Mouse (Mus musculus) forebrain, embryonic 14.5 days (tissue): ENCODE measurements at regions not wholly inside any gene's neighbourhood (a gene's known extent, or its start where the extent isn't known, plus 50 kb on each side); places are given as distances from the start of the nearest gene placed in this dataset.

Experiments
- ATAC-seq: fragments of 200-750 bp; cut with Nextera tagmentation; 2 replicates; pipeline ENCODE4 v1.8.0; 2017; ENCODE audit warnings: mild to moderate bottlenecking, moderate library complexity
- DNase-seq: peaks from one replicate; pipeline ENCODE4 v3.0.0-alpha.2; 2015; ENCODE audit warnings: low spot score
- H3K27ac ChIP-seq: fragments of 300-500 bp; sonication (generic); 2 replicates; pipeline ENCODE4 v1.5.1; 2014; ENCODE audit warnings: low read depth, mild to moderate bottlenecking, control low read depth, low read length, moderate library complexity
- H3K27me3 ChIP-seq: fragments of 300-500 bp; sonication (generic); replicated peaks from 2 replicates; pipeline ENCODE4 v1.6.1; 2014; ENCODE audit warnings: low read length, control low read depth, mixed read lengths; ENCODE audit not compliant: control insufficient read depth, insufficient read depth
- H3K36me3 ChIP-seq: fragments of 300-500 bp; sonication (generic); 2 replicates; pipeline ENCODE4 v1.6.1; 2014; ENCODE audit warnings: low read length, control low read depth; ENCODE audit not compliant: control insufficient read depth, insufficient read depth
- H3K4me1 ChIP-seq: fragments of 300-500 bp; sonication (generic); 2 replicates; pipeline ENCODE4 v1.6.1; 2014; ENCODE audit warnings: antibody characterized with exemption, low read length, control low read depth; ENCODE audit not compliant: control insufficient read depth, insufficient read depth
- H3K4me2 ChIP-seq: fragments of 300-500 bp; sonication (generic); 2 replicates; pipeline ENCODE4 v1.6.1; 2014; ENCODE audit warnings: mild to moderate bottlenecking, control low read depth, low read length
- H3K4me3 ChIP-seq: fragments of 300-500 bp; sonication (generic); 2 replicates; pipeline ENCODE4 v1.5.1; 2014; ENCODE audit warnings: low read depth, low read length, control low read depth
- H3K9ac ChIP-seq: fragments of 300-500 bp; sonication (generic); 2 replicates; pipeline ENCODE4 v1.6.1; 2014; ENCODE audit warnings: mild to moderate bottlenecking, low read length, control low read depth, moderate library complexity
- H3K9me3 ChIP-seq: fragments of 300-500 bp; sonication (generic); replicated peaks from 2 replicates; pipeline ENCODE4 v1.6.1; 2016; ENCODE audit warnings: low read length, control low read depth, mixed read lengths; ENCODE audit not compliant: control insufficient read depth
- WGBS: fragments of 180-500 bp; shearing (Covaris S2); extraction: QIAGEN DNeasy Blood & Tissue Kit; methylation state at CpG from one replicate; pipeline ENCODE4 v1.1.7; 2014; 5-methylcytosine and 5-hydroxymethylcytosine counted together

GRCm38 (mm10) chr15:51255203-51255615 lies 2629.5 kb upstream of the Gm7489 start:
- H3K36me3 ChIP-seq, result no peaks in the 10 kb centered on the region
- DNase-seq (no peak), ATAC-seq (no peak)
- H3K4me1 ChIP-seq, result no peaks in the 10 kb centered on the region
- no peak overlapping the region for H3K4me3 ChIP-seq
- no peak overlapping the region for H3K4me2 ChIP-seq
- H3K27me3 ChIP-seq, result no peaks in the 10 kb centered on the region
- H3K9ac ChIP-seq, result no peak overlapping the region
- no peaks in the 10 kb centered on the region for H3K9me3 ChIP-seq
- H3K27ac ChIP-seq, result no peak overlapping the region

- DNase-seq, result no peak
- 62% methylated on average over 3 of the region's 3 CpGs for WGBS
- Histone ChIP-seq H3K36me3 (no peaks in the 10 kb centered on the region), H3K4me3 (no peak overlapping the region), H3K4me2 (no peak overlapping the region), H3K9ac (no peak overlapping the region), H3K9me3 (no peaks in the 10 kb centered on the region), H3K27me3 (no peaks in the 10 kb centered on the region), H3K4me1 (no peaks in the 10 kb centered on the region), H3K27ac (no peak overlapping the region)
- no peak for ATAC-seq
Measured at GRCm38 (mm10) chr15:51256681-51257080, 2628.0 kb upstream of the Gm7489 start.

GRCm38 (mm10) chr15:51264599-51265163 lies 2620.0 kb upstream of the Gm7489 start:
- Histone ChIP-seq H3K4me3 (no peak overlapping the region), H3K4me1 (no peaks in the 10 kb centered on the region), H3K36me3 (no peaks in the 10 kb centered on the region), H3K27ac (no peak overlapping the region), H3K27me3 (no peaks in the 10 kb centered on the region), H3K9ac (no peak overlapping the region), H3K4me2 (no peak overlapping the region), H3K9me3 (no peaks in the 10 kb centered on the region)
- ATAC-seq (no peak), DNase-seq (peak; percentile 13)
- 46% methylated on average over 5 of the region's 5 CpGs for WGBS

GRCm38 (mm10) chr15:51265971-51266370 lies 2618.7 kb upstream of the Gm7489 start:
- Histone ChIP-seq H3K27ac (no peak overlapping the region), H3K4me2 (no peak overlapping the region), H3K27me3 (no peaks in the 10 kb centered on the region), H3K4me1 (no peaks in the 10 kb centered on the region), H3K36me3 (no peaks in the 10 kb centered on the region), H3K9ac (no peak overlapping the region), H3K9me3 (no peaks in the 10 kb centered on the region), H3K4me3 (no peak overlapping the region)
- no peak for DNase-seq
- 62% methylated on average over 1 of the region's 1 CpGs for WGBS
- no peak for ATAC-seq

- Histone ChIP-seq H3K4me3 (no peak overlapping the region), H3K27ac (no peak overlapping the region), H3K27me3 (no peaks in the 10 kb centered on the region), H3K4me2 (no peak overlapping the region), H3K9me3 (no peaks in the 10 kb centered on the region), H3K36me3 (no peaks in the 10 kb centered on the region), H3K9ac (no peak overlapping the region), H3K4me1 (no peaks in the 10 kb centered on the region)
- WGBS, result 80% methylated on average over 9 of the region's 9 CpGs
- ATAC-seq (no peak), DNase-seq (no peak)
Measured at GRCm38 (mm10) chr15:51271632-51272312, 2612.9 kb upstream of the Gm7489 start.

GRCm38 (mm10) chr15:51285334-51285733 lies 2599.4 kb upstream of the Gm7489 start:
- H3K27me3 ChIP-seq, result no peaks in the 10 kb centered on the region
- no peaks in the 10 kb centered on the region for H3K4me1 ChIP-seq
- ATAC-seq (no peak), DNase-seq (no peak)
- no peak overlapping the region for H3K4me3 ChIP-seq
- no peak overlapping the region for H3K9ac ChIP-seq
- no peak overlapping the region for H3K27ac ChIP-seq
- no peak overlapping the region for H3K4me2 ChIP-seq
- no peaks in the 10 kb centered on the region for H3K36me3 ChIP-seq
- 74% methylated on average over 2 of the region's 2 CpGs for WGBS
- no peaks in the 10 kb centered on the region for H3K9me3 ChIP-seq

GRCm38 (mm10) chr15:51286352-51286751 lies 2598.4 kb upstream of the Gm7489 start:
- H3K4me3 ChIP-seq, result no peak overlapping the region
- H3K27me3 ChIP-seq, result no peaks in the 10 kb centered on the region
- H3K4me1 ChIP-seq, result no peaks in the 10 kb centered on the region
- H3K27ac ChIP-seq, result no peak overlapping the region
- no peaks in the 10 kb centered on the region for H3K9me3 ChIP-seq
- ATAC-seq, result no peak
- H3K9ac ChIP-seq, result no peak overlapping the region
- no peak for DNase-seq
- no peaks in the 10 kb centered on the region for H3K36me3 ChIP-seq
- H3K4me2 ChIP-seq, result no peak overlapping the region
- 75% methylated on average over 3 of the region's 3 CpGs for WGBS

GRCm38 (mm10) chr15:51288911-51289432 lies 2595.7 kb upstream of the Gm7489 start:
- 17% methylated on average over 9 of the region's 9 CpGs for WGBS
- peak overlapping the region; percentile 37; the same call in 1 of the 2 replicates for H3K9ac ChIP-seq
- no peaks in the 10 kb centered on the region for H3K36me3 ChIP-seq
- H3K9me3 ChIP-seq, result no peaks in the 10 kb centered on the region
- no peak overlapping the region for H3K27ac ChIP-seq
- DNase-seq, result peak; percentile 39
- peak overlapping the region; percentile 29 for H3K4me2 ChIP-seq
- no peak overlapping the region for H3K4me3 ChIP-seq
- H3K27me3 ChIP-seq, result no peaks in the 10 kb centered on the region
- ATAC-seq, result 0 out of 2 replicates have a peak, but pooled peaks have one; percentile 50
- no peaks in the 10 kb centered on the region for H3K4me1 ChIP-seq

GRCm38 (mm10) chr15:51289916-51290315 lies 2594.8 kb upstream of the Gm7489 start:
- no peak for DNase-seq
- 73% methylated on average over 9 of the region's 9 CpGs for WGBS
- no peaks in the 10 kb centered on the region for H3K36me3 ChIP-seq

More at GRCm38 (mm10) chr15:51289916-51290315, 2594.8 kb upstream of the Gm7489 start:
- Histone ChIP-seq H3K4me2 (no peak overlapping the region), H3K27ac (no peak overlapping the region), H3K4me3 (no peak overlapping the region), H3K27me3 (no peaks in the 10 kb centered on the region), H3K4me1 (no peaks in the 10 kb centered on the region), H3K9me3 (no peaks in the 10 kb centered on the region), H3K9ac (no peak overlapping the region)
- ATAC-seq, result no peak
